Mouse (Mus musculus): ENCODE results near the gene Fbxo6. TPM values are rescaled to one million over a fixed set of nuclear protein-coding genes. Genes with fewer than 3 reads are reported as not detected.
A peak's percentile ranks its signal among the peaks of the same experiment; 100 is the strongest.

Gene Fbxo6
- total RNA-seq, 2 experiments from 2014 or later = 16.8 to 30.8 TPM

DNA sequence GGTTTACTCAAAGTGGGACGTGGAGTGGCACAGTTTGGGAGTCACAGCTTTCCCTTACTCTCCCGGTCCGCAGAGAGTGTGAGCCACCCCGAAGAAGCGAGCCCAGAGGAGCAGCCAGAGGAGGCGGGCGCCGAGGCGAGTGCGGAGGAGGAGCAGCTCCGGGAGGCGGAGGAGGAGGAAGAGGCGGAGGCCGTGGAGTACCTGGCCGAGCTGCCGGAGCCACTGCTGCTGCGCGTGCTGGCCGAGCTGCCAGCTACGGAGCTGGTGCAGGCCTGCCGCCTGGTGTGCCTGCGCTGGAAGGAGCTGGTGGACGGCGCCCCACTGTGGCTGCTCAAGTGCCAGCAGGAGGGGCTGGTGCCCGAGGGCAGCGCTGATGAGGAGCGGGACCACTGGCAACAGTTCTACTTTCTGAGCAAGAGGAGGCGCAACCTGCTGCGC is 12.1 kb upstream of the Fbxo6 start:
- ATAC-seq (ENCODE audit: poor library complexity, severe bottlenecking) = peak; percentile 64

DNA sequence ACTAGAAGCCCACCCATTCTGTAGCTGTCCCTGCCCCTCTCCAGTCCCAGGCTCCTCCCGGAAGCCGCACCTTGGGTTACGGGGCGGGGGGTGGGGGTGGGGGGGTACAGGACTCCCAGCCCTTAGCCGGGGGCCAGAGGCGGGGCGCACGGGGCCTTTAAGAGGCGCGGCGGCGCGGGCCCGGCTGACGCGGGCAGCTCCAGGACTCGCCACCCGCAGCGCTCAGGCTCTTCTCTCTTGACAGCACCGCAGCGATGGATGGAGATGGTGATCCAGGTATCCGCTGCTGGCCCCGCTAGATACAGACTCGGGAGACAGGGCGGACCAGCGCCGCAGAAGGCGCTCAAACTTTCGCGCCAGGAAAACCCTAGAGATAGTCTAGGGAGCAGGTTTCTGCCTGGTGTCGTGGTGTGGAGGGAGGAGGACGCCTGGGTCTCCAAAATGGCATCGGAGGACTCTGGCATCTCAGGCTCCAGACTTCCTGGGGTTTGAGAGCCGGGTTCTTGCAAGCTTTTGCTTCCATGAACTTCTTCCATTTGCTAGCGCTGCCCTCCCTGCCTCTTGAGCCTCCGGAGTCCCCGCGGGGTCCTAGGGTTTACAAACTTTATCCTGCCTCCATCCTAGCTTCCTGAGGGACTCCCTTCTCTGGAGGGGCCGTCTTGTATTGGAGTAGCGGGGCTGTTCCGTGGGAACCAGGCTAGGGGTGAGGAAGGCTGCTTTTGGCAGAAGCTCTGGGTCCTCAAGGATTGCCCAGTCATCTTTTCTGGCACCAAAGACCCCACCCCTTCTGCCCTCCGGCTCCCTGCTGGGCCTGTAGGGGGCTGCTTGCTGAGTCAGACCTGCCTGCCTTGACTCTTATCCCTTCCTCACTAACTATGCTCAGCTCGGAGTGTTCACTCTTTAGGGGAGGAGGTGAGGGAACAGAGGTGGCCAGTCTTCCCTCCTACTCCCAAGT is 8.8 kb upstream of the Fbxo6 start, which contains the start of the genes Fbxo44 and Fbxo2:
Fbxo44 (minus strand) TSS at position 47 of the 955 bp plus-strand sequence.
Fbxo2 (plus strand) TSS at position 186 of the 955 bp plus-strand sequence.
- no peak for ATAC-seq (ENCODE audit: poor library complexity, severe bottlenecking)

DNA sequence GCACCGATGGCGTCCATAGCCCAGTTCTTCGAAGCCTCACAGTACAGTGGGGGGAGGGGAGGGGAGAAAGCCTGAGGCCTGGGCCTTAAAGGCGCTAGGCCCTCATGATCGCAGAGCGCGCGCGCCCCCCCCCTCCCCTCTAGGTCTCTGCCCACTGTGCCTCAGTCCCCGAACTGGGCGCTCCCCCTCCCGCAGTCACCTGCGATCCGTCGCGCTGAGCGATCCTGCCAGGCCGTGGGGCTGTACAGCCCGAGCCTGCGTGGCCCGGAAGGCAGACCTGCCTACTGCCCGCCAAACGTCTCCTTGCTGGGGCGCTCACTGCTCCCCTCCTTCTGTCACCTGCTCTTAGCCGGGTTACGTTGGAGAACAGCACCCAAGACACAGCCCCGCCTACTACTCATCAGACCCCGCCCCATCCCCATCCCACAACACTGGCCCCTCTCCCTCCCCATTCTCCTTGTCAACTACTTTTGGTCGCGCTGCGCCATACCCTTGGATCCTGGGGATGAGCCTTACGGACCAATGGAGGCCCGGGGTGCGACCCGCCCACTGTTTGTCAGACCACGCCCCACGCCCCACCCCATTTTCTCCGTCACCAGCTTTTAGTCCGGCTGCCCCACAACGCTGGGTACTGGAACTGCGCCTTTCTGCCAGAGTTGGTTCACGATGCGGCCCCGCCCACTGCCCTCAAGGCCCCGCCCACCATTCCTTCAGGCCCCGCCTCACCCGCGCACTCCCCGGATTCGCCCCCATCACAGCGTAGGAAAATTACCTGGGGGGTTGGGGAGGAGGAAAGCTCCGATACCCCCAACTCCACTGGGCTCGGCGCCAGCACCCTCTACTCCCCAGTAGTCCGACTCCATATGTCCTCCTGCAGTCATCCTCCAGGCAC is 7.8 kb upstream of the Fbxo6 start:
- peak; percentile 76 for ATAC-seq (ENCODE audit: poor library complexity, severe bottlenecking)

DNA sequence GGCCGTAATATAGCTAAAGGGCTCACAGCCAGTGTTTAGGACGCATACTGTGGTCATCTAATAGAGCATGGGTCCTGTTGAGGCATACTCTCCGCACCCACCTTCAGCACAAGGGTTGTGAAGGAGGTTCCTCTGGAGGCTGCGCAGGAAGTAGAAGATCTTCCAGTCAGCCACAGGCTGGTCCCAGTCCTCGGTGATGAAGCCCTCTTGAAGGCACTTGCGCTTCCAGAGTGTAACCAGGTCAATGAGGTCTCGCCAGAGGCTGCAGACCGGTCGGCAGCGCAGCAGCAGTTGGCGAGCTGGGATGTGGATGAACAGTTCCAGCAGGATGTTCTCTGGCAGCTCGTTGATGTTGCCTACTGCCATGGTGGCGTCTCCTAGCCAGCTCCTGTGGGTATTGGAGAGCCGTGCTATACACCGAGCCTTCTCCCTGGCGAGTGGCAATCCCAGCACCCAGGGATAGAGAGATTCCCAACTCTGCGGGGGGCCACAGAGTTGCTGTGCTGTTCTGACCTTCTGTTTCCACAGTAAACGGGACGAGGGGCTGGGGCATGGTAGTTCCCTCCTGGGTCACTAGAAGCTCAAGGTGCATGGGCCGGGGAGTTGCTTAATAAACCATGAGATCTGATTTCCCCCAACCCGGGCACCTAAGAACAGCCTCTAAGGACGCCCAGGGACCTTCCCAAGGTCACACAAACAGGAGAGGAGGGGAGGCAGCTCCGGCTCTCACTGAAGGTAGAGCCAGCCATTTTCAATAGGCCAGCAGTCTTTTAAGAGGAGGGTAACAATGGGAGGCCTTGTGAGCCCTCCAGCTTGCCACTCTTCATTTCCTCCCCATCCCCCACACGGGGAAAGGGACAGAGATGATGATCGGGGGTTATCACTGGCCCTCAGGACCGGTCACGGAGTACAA is 6.8 kb upstream of the Fbxo6 start:
- no peak for ATAC-seq (ENCODE audit: poor library complexity, severe bottlenecking)

DNA sequence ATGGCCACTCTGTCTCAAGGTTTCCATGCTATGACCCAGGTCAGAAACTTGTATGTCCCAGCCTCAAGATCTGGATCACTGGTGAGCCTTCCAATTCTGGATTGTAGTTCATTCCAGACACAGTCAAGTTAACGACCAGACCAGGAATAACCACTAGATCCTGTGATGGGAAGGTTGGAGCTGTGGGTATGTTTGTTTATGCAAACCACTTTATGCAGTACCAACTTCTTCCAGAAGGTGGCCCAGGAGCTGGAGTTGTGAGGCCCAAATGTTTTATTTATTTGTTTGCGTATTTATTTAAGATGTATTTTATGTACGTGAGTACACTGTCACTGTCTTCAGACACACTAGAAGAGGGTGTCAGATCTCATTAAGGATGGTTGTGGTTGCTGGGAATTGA is 3.0 kb upstream of the Fbxo6 start:
- ATAC-seq (ENCODE audit: poor library complexity, severe bottlenecking) = no peak

DNA sequence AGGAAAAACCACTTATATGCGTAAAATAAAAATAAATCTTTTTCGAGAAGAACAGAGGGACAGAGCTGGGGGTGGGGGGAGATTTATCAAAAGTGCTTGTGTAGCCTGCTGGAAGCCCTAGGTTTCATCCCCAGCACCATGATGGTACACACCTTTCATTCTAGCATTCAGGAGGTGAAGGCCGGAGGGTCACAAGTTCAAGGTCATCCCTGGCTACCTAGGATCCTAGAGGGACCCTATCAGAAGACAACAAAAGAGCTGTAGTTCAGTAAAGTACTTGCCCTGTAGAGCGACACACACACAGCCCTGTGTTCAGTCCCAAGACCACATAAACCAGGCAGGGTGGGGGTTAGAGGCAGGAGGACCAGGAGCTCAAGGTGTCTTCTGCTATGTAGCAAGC is 2.1 kb upstream of the Fbxo6 start:
- no peak for ATAC-seq (ENCODE audit: poor library complexity, severe bottlenecking)

DNA sequence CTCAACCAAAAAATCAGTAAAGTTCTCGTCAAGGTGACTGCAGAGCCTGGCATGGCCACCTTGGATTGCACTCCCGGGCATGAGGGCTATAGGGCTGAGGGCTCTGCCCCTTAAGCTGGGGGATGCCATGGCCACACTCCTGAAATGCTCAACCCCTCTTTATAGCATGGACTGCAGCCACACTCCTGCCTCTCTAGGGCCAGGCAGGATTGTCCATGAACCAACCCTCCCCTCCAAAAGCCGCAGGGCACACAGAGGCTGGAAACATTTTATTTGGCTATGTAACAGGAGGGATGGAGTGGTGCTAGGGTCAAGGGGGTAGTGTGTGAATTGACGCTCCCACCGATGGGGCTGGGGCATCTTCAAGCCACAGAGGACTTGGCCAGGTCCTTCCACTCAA is 607 bp upstream of the Fbxo6 start:
- no peak for ATAC-seq (ENCODE audit: poor library complexity, severe bottlenecking)

DNA sequence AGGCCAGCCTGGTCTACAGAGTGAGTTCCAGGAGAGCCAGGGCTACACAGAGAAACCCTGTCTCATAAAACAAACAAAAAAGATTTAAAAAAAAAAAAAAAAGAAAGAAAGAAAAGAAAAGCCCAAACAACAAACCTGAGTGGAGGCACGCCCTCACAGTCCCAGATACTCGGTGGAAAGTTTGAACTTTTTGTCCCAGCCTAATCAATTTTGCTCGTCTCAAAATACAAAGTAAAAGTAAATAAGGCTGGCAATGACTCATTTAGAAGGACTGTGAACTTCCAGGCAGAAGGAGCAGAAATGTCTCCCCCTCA is 1.0 kb downstream of the Fbxo6 start:
- no peak for ATAC-seq (ENCODE audit: poor library complexity, severe bottlenecking)

DNA sequence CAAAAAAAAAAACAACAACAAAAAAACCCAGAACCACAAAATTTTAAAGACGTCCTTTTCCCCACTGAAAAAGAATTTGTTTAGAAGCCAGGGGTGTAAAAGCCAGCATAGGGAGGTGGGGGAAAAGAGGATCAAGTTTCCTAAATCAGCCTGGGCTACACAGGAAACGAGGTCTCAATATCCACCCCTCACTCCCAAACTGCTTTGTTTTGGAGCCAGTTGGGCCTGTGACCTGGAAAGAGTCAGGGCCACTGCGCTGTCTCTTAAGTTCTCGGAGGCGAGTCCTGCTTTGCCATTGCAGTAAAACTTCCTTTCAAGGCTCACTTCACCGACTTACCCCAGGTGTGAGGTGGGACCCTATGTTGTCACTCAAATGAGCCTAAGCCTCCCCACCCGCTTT is 1.7 kb downstream of the Fbxo6 start:
- ATAC-seq (ENCODE audit: poor library complexity, severe bottlenecking) = no peak

DNA sequence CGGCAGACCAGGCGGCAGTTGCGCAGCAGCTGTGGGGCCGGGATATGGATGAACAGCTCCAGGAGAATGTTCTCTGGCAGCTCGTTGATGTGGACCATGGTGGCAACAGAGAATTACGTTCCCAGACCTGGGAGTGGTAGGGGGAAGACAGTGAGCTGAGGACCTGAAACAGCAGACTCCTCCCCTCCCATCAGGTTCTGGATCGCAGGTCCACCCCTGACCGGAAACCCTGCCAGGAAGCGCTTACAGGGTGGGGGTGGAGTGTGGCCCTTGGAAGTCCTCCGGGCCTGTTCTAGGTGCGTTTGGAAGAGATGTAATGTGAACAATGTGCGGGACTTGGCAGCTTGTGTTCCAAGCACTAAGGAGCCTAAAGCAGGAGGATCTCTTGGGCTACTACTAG is 2.4 kb downstream of the Fbxo6 start:
- no peak for ATAC-seq (ENCODE audit: poor library complexity, severe bottlenecking)

DNA sequence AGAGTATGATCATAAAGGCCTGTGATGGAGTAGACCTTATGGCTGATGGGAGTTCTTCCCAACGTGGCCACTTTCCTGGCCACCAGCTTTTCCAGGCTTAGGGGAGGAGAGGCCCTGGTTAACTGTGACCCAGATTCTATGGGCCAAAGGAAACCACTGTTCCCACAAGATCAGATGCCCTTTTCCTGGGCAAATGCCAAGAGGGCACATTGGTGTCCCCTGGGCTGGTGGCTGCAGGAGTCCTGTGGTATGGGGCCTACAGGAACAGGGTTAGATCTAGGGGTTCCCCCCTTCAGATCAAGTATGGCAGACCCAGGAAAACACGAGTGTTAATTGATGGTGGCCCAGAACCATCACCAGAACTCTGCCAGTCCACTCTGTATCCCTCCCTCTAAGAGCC is 4.2 kb downstream of the Fbxo6 start:
- no peak for ATAC-seq (ENCODE audit: poor library complexity, severe bottlenecking)

DNA sequence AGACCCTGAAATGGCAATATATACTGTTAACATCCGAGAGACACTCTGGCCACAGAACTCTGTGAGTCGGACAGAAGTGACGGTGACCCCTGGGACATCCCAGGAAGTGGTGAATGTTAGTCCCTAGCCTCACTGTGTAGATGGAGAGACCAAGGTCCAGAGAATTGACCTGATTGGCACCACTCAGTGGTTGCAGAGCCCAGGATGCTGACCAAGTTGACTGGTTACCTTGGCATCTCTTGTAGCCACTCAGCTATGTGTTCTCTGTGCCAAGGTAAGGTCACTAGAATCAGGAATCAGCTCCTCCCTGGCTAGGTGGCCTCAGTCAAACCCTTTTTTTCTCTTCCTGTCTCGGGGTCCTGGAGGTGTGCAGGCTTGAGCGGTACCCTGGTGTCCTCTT is 8.2 kb downstream of the Fbxo6 start:
- ATAC-seq (ENCODE audit: poor library complexity, severe bottlenecking) = no peak

DNA sequence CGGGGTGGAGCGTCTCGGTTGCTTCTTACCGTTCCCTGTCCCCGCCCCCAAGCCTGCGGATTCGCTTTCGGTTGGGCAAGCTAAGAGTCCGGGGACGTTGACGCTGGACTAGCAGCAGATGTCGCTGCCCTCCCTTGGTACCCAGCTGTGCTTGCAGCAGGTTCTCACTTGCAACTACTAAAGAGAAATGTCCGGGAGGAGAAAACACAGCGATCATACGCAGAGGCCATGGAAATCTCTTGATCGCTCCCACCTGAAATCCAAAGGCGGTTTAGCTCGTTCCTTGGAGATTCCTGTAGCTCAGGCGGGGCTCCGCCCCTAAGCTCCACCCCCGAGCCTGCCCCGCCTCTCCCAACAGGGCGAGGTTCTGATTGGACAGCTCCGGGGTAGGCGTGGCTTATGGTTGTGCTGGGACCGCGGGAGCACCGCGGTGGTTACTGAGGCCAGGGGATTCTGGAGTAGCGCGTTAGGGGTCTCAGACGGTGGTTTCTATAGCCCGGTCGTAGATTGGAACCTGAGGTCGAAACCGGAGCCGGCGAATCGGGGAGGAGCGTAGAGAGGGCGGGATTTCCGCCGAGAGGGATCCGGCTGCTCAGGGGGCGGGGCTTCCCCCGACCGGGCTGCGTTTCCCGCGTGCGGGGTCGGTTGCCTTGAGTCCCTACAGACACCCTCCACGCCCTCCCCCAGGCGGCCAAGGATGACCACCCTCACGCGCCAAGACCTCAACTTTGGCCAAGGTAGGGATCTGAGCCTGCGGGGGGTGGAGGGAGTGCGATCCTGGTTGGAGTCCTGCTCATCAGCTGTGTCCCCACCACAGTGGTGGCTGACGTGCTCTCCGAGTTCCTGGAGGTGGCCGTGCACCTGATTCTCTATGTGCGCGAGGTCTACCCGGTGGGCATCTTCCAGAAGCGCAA is 11.6 kb downstream of the Fbxo6 start:
- peak; percentile 91 for ATAC-seq (ENCODE audit: poor library complexity, severe bottlenecking)

DNA sequence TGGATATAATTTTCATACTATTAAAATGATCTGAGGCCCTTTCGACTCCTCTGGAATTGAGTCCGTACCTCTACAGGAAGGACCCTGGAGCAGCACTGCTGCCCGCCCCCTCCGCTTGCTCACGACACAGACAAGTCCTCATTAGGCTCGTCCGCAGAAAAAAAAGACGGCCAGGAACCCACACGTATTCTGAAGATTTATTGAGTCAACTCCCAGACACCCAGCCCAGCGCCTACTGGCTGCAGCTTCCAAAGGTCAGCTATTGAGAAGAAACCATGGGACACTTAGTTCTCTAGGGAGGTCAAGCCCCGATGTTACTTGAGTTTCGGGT is 12.2 kb downstream of the Fbxo6 start:
- ATAC-seq (ENCODE audit: poor library complexity, severe bottlenecking) = peak; percentile 29

DNA sequence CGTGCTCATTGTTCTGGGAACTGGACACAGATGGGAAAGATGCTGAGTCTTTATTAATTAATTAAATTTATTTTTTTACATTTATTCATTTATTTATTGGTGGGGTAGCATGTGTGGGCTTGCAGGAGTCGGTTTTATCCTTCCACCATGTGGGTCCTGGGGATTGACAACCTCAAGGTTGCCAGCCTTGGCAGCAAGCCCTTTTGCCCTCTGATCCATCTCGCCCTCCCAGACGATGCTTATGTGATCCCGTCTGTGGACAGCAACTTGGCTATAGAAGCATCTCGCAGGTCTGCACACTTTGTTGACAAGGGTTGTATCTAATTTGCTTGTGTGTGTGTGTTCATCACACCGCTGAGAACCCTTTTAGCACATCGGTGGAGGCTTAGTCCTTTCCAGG is 14.4 kb downstream of the Fbxo6 start:
- no peak for ATAC-seq (ENCODE audit: poor library complexity, severe bottlenecking)

DNA sequence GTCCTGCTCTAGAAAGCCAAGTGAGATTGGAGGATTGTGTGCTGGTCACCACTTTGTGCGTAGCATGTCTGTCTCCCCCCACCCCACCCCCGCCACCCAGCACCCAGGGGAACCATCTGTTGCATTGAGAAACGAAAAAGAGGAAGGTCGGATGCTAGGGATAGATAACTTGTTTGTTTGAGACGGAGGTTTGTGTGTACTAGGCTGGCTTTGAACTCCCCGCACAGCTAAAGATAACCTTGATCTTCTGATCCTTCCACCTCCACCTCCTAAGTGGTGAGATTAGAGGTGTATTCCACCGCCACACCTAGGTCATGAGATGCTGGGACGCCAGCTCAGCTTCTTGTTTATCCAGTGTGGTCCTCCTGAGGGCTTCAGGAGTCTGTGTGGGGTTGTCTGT is 17.0 kb downstream of the Fbxo6 start:
- ATAC-seq (ENCODE audit: poor library complexity, severe bottlenecking) = peak; percentile 40; the same call in 1 of the 2 replicates

DNA sequence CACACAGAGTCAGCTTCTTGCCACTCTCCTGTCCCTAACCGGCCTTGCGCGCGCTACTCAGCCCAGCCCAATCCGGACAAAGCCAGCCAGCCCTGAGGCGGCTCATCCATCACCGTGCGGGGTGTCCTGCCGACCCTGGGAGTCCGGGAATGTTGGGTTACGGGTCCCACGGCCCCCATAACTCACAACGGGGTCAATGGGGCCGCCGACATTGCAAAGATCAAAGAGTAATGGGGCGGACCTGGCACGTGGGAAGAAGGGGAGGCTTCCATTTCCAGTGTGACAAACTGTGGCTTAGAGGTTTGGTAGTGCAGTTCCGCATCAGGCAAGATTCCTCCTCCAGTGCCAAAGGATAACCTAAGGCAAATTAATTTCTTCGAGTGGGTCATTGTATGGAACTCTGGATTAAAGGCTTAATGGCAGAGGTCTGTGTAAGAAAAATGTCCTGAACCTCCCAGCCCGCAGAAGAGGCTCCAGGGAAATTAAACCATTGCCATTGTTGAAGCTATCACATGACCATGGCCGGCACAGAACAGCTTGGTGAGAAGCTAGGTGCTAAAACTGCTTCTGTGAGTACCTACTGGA is 20.4 kb downstream of the Fbxo6 start:
- no peak for ATAC-seq (ENCODE audit: poor library complexity, severe bottlenecking)

DNA sequence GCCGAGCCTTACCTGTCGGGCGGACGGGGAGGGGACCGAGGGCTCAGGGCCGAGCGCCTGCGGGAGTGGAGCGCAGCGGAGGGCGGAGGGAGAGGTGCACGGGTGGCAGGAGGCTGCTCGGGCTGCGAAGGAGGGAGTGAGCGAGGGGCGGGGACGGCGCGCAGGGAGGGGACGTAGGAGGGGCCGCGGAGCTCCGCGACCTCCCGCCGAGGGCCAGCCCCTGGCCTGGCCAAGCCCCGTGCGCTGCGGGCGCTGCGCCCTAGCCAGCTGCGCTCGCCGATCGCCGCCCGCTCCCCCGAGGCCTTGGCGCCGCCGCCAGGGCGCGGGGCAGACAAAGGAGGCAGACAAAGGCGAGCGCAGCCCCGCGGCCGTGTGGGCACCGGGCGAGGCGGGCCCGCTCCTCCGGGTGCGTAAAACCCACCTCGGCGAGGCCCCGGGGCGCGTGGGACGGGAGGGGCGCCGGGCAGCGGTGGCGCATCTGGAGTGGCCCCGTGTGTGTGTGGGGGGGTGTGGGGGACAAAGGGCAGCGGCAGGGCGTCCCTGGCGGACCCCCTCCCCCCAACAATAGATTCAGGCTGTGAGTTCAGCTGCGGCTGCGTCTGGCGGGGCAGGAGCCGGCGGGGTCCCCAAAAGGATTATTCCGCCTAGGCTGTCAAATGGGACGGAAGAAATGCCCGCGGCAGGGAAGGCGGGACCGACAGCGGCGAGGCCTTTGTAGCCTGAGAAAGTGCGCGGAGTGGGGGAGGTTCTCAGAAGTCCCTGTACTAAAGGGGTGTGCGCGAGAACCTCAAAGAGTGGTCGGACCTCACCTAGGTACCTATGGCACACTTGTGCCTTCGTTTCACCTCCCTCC is 21.2 kb downstream of the Fbxo6 start, which contains the start of gene Draxin:
Draxin (minus strand) TSS at position 138 of the 853 bp plus-strand sequence.
- ATAC-seq (ENCODE audit: poor library complexity, severe bottlenecking) = no peak
